Mouse (Mus musculus): ENCODE measurements at regions not wholly inside any gene's neighbourhood (a gene's known extent, or its start where the extent isn't known, plus 50 kb on each side); places are given as distances from the start of the nearest gene placed in this dataset.
"Not testable (repeated sequence)": the region's sequence is repeated elsewhere in the genome, so short reads cannot be mapped to it uniquely, and the experiment has no call there.

DNA sequence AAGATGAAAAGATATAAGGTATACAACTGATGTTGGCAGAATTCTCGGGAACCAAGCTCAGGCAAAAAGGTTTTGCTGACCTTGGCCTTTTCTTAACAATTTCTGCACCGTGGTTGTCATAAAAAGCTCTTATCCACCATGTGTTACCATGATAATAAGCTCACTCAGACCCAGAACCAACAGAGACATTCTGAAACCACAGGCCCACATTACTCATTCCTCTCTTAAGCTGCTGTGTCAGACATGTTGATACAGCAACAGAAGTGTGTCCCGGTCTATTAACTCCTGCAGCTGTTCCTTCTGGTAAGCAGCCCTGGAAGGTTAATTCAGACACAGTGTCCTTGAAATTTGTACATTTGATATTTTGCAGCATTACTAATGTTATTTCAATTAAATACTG, 167.9 kb downstream of the Car2 start:
- H3K9ac ChIP-seq (ENCODE audit: low read length) = no peak overlapping the region
- no peak overlapping the region for H3K4me2 ChIP-seq (ENCODE audit: low read depth, severe bottlenecking)
- H3K4me1 ChIP-seq (ENCODE audit: control insufficient read depth, insufficient read depth, low read length) = no peaks in the 10 kb centered on the region
- no peak overlapping the region for H3K4me3 ChIP-seq (ENCODE audit: low read depth, low read length)
- DNase-seq (ENCODE audit: low spot score) = no peak
- no peak overlapping the region for H3K27ac ChIP-seq (replicated peaks; ENCODE audit: low read depth, low read length)
- no peaks in the 10 kb centered on the region for H3K36me3 ChIP-seq (ENCODE audit: control insufficient read depth, insufficient read depth, low read length)
- WGBS = 83% methylated on average over 3 of the region's 3 CpGs
- no peaks in the 10 kb centered on the region for H3K9me3 ChIP-seq (ENCODE audit: control insufficient read depth, low read length)
- no peak for ATAC-seq (ENCODE audit: insufficient number of reproducible peaks, low FRiP score, low TSS enrichment, low read depth)
- no peaks in the 10 kb centered on the region for H3K27me3 ChIP-seq (ENCODE audit: control insufficient read depth, insufficient read depth, low read length)

DNA sequence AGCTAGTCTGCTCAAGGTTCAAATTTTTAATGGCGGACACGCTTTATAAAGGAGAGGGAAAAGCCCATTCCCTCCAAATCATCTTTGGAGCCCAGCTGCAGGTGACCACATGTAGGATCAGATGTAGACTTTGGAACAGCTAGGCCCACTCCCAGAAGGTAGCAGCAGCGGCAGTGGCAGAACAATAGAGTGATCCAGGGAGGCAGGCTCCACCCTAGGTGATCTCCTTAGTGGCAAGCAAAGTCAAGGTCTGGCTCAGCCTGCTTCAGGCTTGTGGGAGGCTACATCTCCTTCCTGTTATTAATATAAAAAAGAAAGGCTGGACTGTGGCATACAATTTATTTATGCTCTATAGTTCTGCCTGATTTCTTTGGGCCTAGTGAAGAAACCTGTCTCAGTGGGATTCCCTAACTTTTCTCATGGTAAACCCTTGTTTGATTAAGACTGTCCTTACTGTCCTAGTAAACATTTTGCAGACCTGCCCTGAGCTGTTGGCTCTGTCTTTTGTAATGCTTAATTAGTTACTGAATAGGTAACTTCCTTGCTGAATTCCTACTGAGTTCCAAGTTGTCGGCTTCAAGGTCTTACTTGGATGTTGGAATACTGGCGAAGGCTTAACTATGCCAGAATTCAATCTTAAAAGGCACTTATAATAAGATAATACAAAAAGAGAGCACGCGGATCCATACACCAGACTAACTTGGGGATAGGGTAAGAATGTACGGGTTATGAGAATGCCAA, 169.6 kb downstream of the Car2 start:
- not testable (repeated sequence) for H3K36me3 ChIP-seq (ENCODE audit: control insufficient read depth, insufficient read depth, low read length); H3K27me3 ChIP-seq (ENCODE audit: control insufficient read depth, insufficient read depth, low read length); ATAC-seq (ENCODE audit: insufficient number of reproducible peaks, low FRiP score, low TSS enrichment, low read depth); H3K9ac ChIP-seq (ENCODE audit: low read length); H3K9me3 ChIP-seq (ENCODE audit: control insufficient read depth, low read length); H3K4me3 ChIP-seq (ENCODE audit: low read depth, low read length); DNase-seq (ENCODE audit: low spot score); H3K4me2 ChIP-seq (ENCODE audit: low read depth, severe bottlenecking); H3K27ac ChIP-seq (replicated peaks; ENCODE audit: low read depth, low read length); H3K4me1 ChIP-seq (ENCODE audit: control insufficient read depth, insufficient read depth, low read length)
- 93% methylated on average over 8 of the region's 8 CpGs for WGBS

DNA sequence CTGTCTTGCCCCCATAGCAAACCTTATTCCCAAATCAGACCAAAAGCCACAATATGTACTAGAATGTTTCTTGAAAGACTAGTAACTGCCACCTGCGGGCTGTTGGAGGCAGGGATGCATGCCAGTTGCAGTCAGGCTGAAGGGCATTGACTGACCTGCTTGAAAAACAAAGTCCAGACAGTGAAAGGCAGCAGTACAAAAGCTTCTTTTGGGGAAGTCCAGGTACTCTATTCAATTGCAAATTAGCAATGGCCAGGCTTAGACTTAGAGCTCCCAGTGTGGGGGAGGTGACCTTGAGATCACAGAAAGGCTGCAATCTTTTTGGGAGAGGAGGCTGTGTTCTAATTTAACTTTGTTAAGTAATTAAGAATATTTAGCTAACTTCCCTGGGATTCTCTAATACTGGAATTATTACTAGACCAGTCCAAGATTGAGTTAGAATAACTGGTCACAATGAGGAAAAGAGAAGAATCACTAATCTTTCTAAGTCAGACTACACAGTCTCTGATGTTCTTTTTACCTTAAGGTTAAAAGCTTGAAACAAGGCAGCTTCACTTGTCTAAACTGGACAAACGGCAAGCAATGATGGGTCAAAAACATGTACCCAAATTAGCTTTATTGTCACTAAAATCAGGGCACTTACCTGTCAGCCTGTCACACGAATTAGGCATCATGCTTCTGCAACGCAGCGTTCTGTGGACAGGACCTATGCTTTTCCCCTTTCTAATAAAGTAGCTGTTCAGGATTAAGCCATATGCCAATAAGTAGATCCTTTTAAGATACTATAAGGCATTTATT, 170.9 kb downstream of the Car2 start:
- not testable (repeated sequence) for H3K27ac ChIP-seq (replicated peaks; ENCODE audit: low read depth, low read length); H3K9ac ChIP-seq (ENCODE audit: low read length); H3K9me3 ChIP-seq (ENCODE audit: control insufficient read depth, low read length); H3K27me3 ChIP-seq (ENCODE audit: control insufficient read depth, insufficient read depth, low read length); H3K36me3 ChIP-seq (ENCODE audit: control insufficient read depth, insufficient read depth, low read length); ATAC-seq (ENCODE audit: insufficient number of reproducible peaks, low FRiP score, low TSS enrichment, low read depth); DNase-seq (ENCODE audit: low spot score); H3K4me1 ChIP-seq (ENCODE audit: control insufficient read depth, insufficient read depth, low read length); H3K4me3 ChIP-seq (ENCODE audit: low read depth, low read length); H3K4me2 ChIP-seq (ENCODE audit: low read depth, severe bottlenecking)
- WGBS = 91% methylated on average over 5 of the region's 5 CpGs

DNA sequence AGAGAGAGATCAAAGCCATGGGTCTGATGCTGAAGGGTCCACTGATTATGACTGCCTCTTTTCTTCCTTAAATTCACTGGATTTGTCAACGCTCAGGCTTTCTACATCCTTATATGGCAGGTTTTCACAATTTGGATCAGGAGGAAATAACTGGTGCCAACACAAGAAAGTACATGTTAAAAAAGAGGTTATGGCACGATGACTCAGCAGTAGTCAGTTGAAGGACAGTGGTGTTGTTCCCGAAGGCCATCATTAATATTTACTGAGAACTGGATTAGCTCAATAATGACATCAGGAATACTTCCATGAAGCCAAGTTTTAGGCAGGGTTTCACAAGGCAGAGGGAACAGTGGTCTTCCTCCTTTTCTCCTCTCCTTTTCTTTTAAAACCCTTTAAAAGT, 179.6 kb downstream of the Car2 start:
- no peak overlapping the region for H3K4me2 ChIP-seq (ENCODE audit: low read depth, severe bottlenecking)
- no peaks in the 10 kb centered on the region for H3K4me1 ChIP-seq (ENCODE audit: control insufficient read depth, insufficient read depth, low read length)
- no peak overlapping the region for H3K9ac ChIP-seq (ENCODE audit: low read length)
- H3K27ac ChIP-seq (replicated peaks; ENCODE audit: low read depth, low read length) = no peak overlapping the region
- H3K36me3 ChIP-seq (ENCODE audit: control insufficient read depth, insufficient read depth, low read length) = no peaks in the 10 kb centered on the region
- no peak overlapping the region for H3K4me3 ChIP-seq (ENCODE audit: low read depth, low read length)
- H3K9me3 ChIP-seq (ENCODE audit: control insufficient read depth, low read length) = no peaks in the 10 kb centered on the region
- DNase-seq (ENCODE audit: low spot score) (no peak), ATAC-seq (ENCODE audit: insufficient number of reproducible peaks, low FRiP score, low TSS enrichment, low read depth) (no peak)
- 89% methylated on average over 3 of the region's 3 CpGs for WGBS
- H3K27me3 ChIP-seq (ENCODE audit: control insufficient read depth, insufficient read depth, low read length) = no peaks in the 10 kb centered on the region

DNA sequence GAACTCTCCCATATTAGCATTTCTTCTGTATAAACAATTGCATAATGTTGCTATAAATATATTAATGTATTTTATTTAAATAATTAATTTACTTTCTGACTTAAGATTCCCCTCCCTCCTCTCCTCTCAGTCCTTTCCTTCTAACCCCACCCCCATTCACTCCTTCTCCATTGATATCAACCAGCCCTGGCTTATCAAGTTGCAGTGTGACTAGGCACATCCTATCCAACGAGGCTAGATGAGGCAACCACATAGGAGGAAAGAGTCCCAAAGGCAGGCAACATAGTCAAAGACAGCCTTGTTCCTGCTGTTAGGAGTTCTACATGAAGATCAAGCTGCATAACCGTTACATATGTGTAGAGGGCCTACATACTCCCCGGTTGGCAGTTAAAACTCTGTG, 182.2 kb downstream of the Car2 start:
- H3K27ac ChIP-seq (replicated peaks; ENCODE audit: low read depth, low read length) = no peak overlapping the region
- DNase-seq (ENCODE audit: low spot score) = no peak
- no peaks in the 10 kb centered on the region for H3K9me3 ChIP-seq (ENCODE audit: control insufficient read depth, low read length)
- no peaks in the 10 kb centered on the region for H3K27me3 ChIP-seq (ENCODE audit: control insufficient read depth, insufficient read depth, low read length)
- H3K4me1 ChIP-seq (ENCODE audit: control insufficient read depth, insufficient read depth, low read length) = no peaks in the 10 kb centered on the region
- H3K4me2 ChIP-seq (ENCODE audit: low read depth, severe bottlenecking) = no peak overlapping the region
- no peak overlapping the region for H3K4me3 ChIP-seq (ENCODE audit: low read depth, low read length)
- H3K36me3 ChIP-seq (ENCODE audit: control insufficient read depth, insufficient read depth, low read length) = no peaks in the 10 kb centered on the region
- no peak for ATAC-seq (ENCODE audit: insufficient number of reproducible peaks, low FRiP score, low TSS enrichment, low read depth)
- 82% methylated on average over 3 of the region's 3 CpGs for WGBS
- H3K9ac ChIP-seq (ENCODE audit: low read length) = no peak overlapping the region

DNA sequence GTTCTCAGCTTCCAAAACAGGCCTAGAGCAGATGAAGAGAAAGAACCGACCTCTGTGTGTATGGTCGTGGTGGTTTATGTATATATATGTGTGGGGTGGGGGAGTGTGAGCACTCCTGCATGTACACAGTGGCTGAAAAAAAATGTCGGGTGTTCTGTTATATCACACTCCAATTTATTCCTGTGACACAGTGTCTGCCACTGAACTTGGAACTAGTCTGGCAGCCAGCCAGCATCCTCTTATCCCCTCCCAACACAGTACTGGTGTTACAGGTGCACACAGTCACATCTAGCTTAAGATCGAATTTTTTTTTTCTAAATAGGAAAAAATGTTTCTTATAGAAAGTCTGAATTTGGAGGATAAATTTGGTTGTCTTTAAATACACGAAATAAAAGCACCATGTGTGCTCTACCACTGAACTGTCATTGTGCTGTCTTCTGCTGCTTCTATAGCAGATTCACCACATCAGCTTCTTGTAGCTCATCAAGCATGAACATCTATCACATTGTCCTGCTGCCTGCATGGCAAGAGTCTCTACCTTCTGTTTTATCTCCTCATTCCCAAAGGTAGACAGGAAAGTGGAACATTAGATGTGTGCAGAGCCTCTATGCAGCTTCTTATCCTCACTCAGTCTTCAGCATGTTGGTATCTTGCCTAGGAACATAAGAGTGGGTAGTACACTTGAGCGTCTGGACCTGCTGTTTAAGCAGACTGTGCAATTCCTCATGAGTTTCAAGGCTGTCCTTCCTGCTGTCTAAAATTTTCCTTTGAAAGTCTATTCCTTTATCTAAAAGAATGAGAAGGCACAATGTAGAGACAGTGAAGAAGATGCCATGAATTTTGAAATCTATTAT, 185.2 kb downstream of the Car2 start:
- H3K27ac ChIP-seq (replicated peaks; ENCODE audit: low read depth, low read length) = no peak overlapping the region
- 88% methylated on average over 6 of the region's 6 CpGs for WGBS
- no peaks in the 10 kb centered on the region for H3K36me3 ChIP-seq (ENCODE audit: control insufficient read depth, insufficient read depth, low read length)
- no peak overlapping the region for H3K9ac ChIP-seq (ENCODE audit: low read length)
- H3K27me3 ChIP-seq (ENCODE audit: control insufficient read depth, insufficient read depth, low read length) = no peaks in the 10 kb centered on the region
- no peak overlapping the region for H3K4me3 ChIP-seq (ENCODE audit: low read depth, low read length)
- H3K4me1 ChIP-seq (ENCODE audit: control insufficient read depth, insufficient read depth, low read length) = no peaks in the 10 kb centered on the region
- DNase-seq (ENCODE audit: low spot score) (no peak), ATAC-seq (ENCODE audit: insufficient number of reproducible peaks, low FRiP score, low TSS enrichment, low read depth) (no peak)
- H3K9me3 ChIP-seq (ENCODE audit: control insufficient read depth, low read length) = no peaks in the 10 kb centered on the region
- H3K4me2 ChIP-seq (ENCODE audit: low read depth, severe bottlenecking) = no peak overlapping the region

DNA sequence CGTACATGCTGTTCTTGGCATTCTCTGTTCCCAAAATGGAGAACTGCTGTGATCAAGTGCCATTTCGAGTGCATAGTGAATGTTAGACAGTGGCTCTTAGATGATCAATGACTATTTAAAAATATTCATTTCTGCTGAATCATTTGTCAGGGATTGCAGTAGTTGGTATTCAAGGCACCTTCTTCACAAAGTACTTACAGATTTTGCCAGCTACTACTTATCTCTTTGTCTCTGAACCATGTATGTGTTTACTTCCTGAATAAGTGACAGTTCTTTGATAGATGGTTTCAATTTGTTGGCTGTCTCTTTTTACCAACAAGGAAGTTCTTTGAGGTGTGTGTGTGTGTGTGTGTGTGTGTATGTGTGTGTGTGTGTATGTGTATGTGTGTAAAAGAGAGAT, 187.3 kb downstream of the Car2 start:
- no peak overlapping the region for H3K4me3 ChIP-seq (ENCODE audit: low read depth, low read length)
- H3K27ac ChIP-seq (replicated peaks; ENCODE audit: low read depth, low read length) = no peak overlapping the region
- H3K9me3 ChIP-seq (ENCODE audit: control insufficient read depth, low read length) = no peaks in the 10 kb centered on the region
- 89% methylated on average over 2 of the region's 2 CpGs for WGBS
- H3K9ac ChIP-seq (ENCODE audit: low read length) = no peak overlapping the region
- ATAC-seq (ENCODE audit: insufficient number of reproducible peaks, low FRiP score, low TSS enrichment, low read depth) = no peak
- no peak overlapping the region for H3K4me2 ChIP-seq (ENCODE audit: low read depth, severe bottlenecking)
- no peaks in the 10 kb centered on the region for H3K27me3 ChIP-seq (ENCODE audit: control insufficient read depth, insufficient read depth, low read length)
- no peak for DNase-seq (ENCODE audit: low spot score)
- H3K36me3 ChIP-seq (ENCODE audit: control insufficient read depth, insufficient read depth, low read length) = no peaks in the 10 kb centered on the region
- H3K4me1 ChIP-seq (ENCODE audit: control insufficient read depth, insufficient read depth, low read length) = no peaks in the 10 kb centered on the region

DNA sequence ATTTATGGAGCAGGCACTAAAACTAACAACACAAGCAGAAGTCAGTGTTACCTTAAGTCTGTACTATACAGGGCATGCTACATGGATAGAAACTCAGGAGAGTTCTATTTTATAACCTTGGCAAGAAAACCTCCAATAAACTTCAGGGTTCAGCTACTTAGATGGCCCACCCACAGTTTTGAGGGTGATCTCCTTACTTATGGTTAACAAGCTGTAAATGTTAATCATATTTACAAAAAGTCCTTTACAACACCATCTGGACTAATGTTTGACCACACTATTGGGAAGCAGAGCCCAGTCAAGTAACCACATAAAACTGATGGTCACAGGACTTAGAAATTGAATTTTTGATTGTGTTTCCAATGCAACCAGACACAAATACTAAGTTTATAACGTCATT, 187.8 kb downstream of the Car2 start:
- H3K4me1 ChIP-seq (ENCODE audit: control insufficient read depth, insufficient read depth, low read length) = no peaks in the 10 kb centered on the region
- H3K9ac ChIP-seq (ENCODE audit: low read length) = no peak overlapping the region
- WGBS = 53% methylated on average over 1 of the region's 1 CpGs
- no peaks in the 10 kb centered on the region for H3K36me3 ChIP-seq (ENCODE audit: control insufficient read depth, insufficient read depth, low read length)
- no peak overlapping the region for H3K4me3 ChIP-seq (ENCODE audit: low read depth, low read length)
- no peak for ATAC-seq (ENCODE audit: insufficient number of reproducible peaks, low FRiP score, low TSS enrichment, low read depth)
- H3K27ac ChIP-seq (replicated peaks; ENCODE audit: low read depth, low read length) = no peak overlapping the region
- no peaks in the 10 kb centered on the region for H3K27me3 ChIP-seq (ENCODE audit: control insufficient read depth, insufficient read depth, low read length)
- no peaks in the 10 kb centered on the region for H3K9me3 ChIP-seq (ENCODE audit: control insufficient read depth, low read length)
- no peak overlapping the region for H3K4me2 ChIP-seq (ENCODE audit: low read depth, severe bottlenecking)
- DNase-seq (ENCODE audit: low spot score) = no peak

Data from limb, embryonic 11.5 days (tissue).